Mouse (Mus musculus) small intestine, adult 2 months (tissue): ENCODE data around the gene Zwilch. TPM values are rescaled to one million over a fixed set of nuclear protein-coding genes. Genes with fewer than 3 reads are reported as not detected.

Source experiments
- H3K27ac ChIP-seq: fragments of 200-500 bp; 2 replicates; pipeline ENCODE4 v1.5.1; 2012; ENCODE audit warnings: low read depth, low read length, control low read depth, inconsistent platforms; ENCODE audit not compliant: insufficient read depth
- H3K27me3 ChIP-seq: fragments of 200-500 bp; 2 replicates; pipeline ENCODE4 v1.6.1; 2012; ENCODE audit warnings: mild to moderate bottlenecking, moderate library complexity, low read length, inconsistent platforms; ENCODE audit not compliant: control insufficient read depth, insufficient read depth
- H3K36me3 ChIP-seq: fragments of 200-500 bp; 2 replicates; pipeline ENCODE4 v1.6.1; 2012; ENCODE audit warnings: mild to moderate bottlenecking, low read length, control low read depth, inconsistent platforms; ENCODE audit not compliant: control insufficient read depth, insufficient read depth
- H3K4me1 ChIP-seq: fragments of 200-500 bp; 2 replicates; pipeline ENCODE4 v1.6.1; 2012; ENCODE audit warnings: low read length, inconsistent platforms, mixed read lengths; ENCODE audit not compliant: control insufficient read depth, insufficient read depth, insufficient read length
- H3K4me3 ChIP-seq: fragments of 200-500 bp; 2 replicates; pipeline ENCODE4 v1.5.1; 2012; ENCODE audit warnings: low read depth, mild to moderate bottlenecking, control low read depth, inconsistent platforms, low read length, moderate library complexity
- CTCF ChIP-seq: fragments of 200-500 bp; IDR thresholded peaks from 2 replicates; pipeline ENCODE4 v1.5.1; 2012; ENCODE audit warnings: low read depth, mild to moderate bottlenecking, control low read depth, inconsistent platforms, low read length, moderate library complexity, mixed read lengths; ENCODE audit not compliant: insufficient replicate concordance, insufficient read length; ENCODE audit errors: extremely low read depth
- POLR2A ChIP-seq: fragments of 200-500 bp; IDR thresholded peaks from 2 replicates; pipeline ENCODE4 v1.6.1; 2012; ENCODE audit warnings: low read depth, mild to moderate bottlenecking, control low read depth, inconsistent platforms, low read length, moderate library complexity
- WGBS: fragments of 180-500 bp; shearing (Covaris S2); methylation state at CpG from one replicate; pipeline ENCODE4 v1.1.7; 2018; 5-methylcytosine and 5-hydroxymethylcytosine counted together
- polyA plus RNA-seq: library from polyadenylated mRNA; depleted of rRNA; stranded (reverse); fragments of >200 nt; gene quantifications from 2 replicates; pipeline ENCODE4 v1.2.3, GENCODE M21; 2012; rRNA removed

Zwilch gene
- polyA plus RNA-seq, 1 experiment, result 1.9 TPM

- H3K4me3 ChIP-seq, result no peak overlapping the region
- no peak overlapping the region for H3K27ac ChIP-seq
- TF ChIP-seq POLR2A, result no peak
- TF ChIP-seq CTCF, result no peak
- no peaks in the 10 kb centered on the region for H3K36me3 ChIP-seq
- H3K4me1 ChIP-seq, result no peaks in the 10 kb centered on the region; the same call in none of the 2 replicates
- 72% methylated on average over 6 of the region's 6 CpGs for WGBS
- H3K27me3 ChIP-seq, result no peaks in the 10 kb centered on the region
Observed at GRCm38 (mm10) chr9:64105301-64105700, 67.6 kb downstream of the Zwilch start.

- Histone ChIP-seq H3K4me3 (no peak overlapping the region), H3K27ac (no peak overlapping the region), H3K36me3 (no peaks in the 10 kb centered on the region), H3K4me1 (no peaks in the 10 kb centered on the region; the same call in 1 of the 2 replicates), H3K27me3 (no peaks in the 10 kb centered on the region)
- TF ChIP-seq CTCF (peak; percentile 97), POLR2A (no peak)
- 3% methylated on average over 4 of the region's 4 CpGs for WGBS
Observed at GRCm38 (mm10) chr9:64100442-64100841, 72.5 kb downstream of the Zwilch start.

- Histone ChIP-seq H3K27me3 (no peaks in the 10 kb centered on the region), H3K4me3 (no peak overlapping the region), H3K27ac (no peak overlapping the region), H3K36me3 (no peaks in the 10 kb centered on the region), H3K4me1 (no peaks in the 10 kb centered on the region; the same call in 1 of the 2 replicates)
- no peak for TF ChIP-seq POLR2A
- TF ChIP-seq CTCF, result no peak
- 93% methylated on average over 4 of the region's 4 CpGs for WGBS
Observed at GRCm38 (mm10) chr9:64098282-64098681, 74.6 kb downstream of the Zwilch start.

- H3K4me3 ChIP-seq, result no peak overlapping the region
- H3K27me3 ChIP-seq, result no peaks in the 10 kb centered on the region
- H3K36me3 ChIP-seq, result no peaks in the 10 kb centered on the region
- WGBS, result 43% methylated on average over 11 of the region's 11 CpGs
- no peak overlapping the region for H3K27ac ChIP-seq
- peaks cover 1% of the 10 kb centered on the region for H3K4me1 ChIP-seq
- TF ChIP-seq POLR2A, result no peak
- TF ChIP-seq CTCF, result no peak
Observed at GRCm38 (mm10) chr9:64094083-64094482, 78.8 kb downstream of the Zwilch start.

GRCm38 (mm10) chr9:64089004-64089403, 83.9 kb downstream of the Zwilch start:
- H3K27me3 ChIP-seq, result no peaks in the 10 kb centered on the region
- 15% methylated on average over 12 of the region's 12 CpGs for WGBS
- H3K4me3 ChIP-seq, result no peak overlapping the region
- TF ChIP-seq POLR2A (no peak), CTCF (no peak)
- H3K36me3 ChIP-seq, result no peaks in the 10 kb centered on the region
- H3K4me1 ChIP-seq, result peaks cover 34% of the 10 kb centered on the region
- H3K27ac ChIP-seq, result peak overlapping the region; percentile 38; the same call in 1 of the 2 replicates

- H3K36me3 ChIP-seq, result no peaks in the 10 kb centered on the region
- TF ChIP-seq CTCF (no peak), POLR2A (no peak)
- 79% methylated on average over 7 of the region's 7 CpGs for WGBS
- no peaks in the 10 kb centered on the region for H3K27me3 ChIP-seq
- peaks cover 36% of the 10 kb centered on the region for H3K4me1 ChIP-seq
- no peak overlapping the region for H3K4me3 ChIP-seq
- no peak overlapping the region for H3K27ac ChIP-seq
Observed at GRCm38 (mm10) chr9:64088346-64088745, 84.6 kb downstream of the Zwilch start.

- H3K36me3 ChIP-seq, result no peaks in the 10 kb centered on the region
- no peak overlapping the region for H3K27ac ChIP-seq
- no peaks in the 10 kb centered on the region for H3K27me3 ChIP-seq
- 36% methylated on average over 5 of the region's 5 CpGs for WGBS
- no peak overlapping the region for H3K4me3 ChIP-seq
- peak; percentile 78; the same call in 1 of the 2 replicates for TF ChIP-seq CTCF
- no peak for TF ChIP-seq POLR2A
- H3K4me1 ChIP-seq, result peaks cover 36% of the 10 kb centered on the region
Observed at GRCm38 (mm10) chr9:64087461-64088235, 85.3 kb downstream of the Zwilch start.

Other genes starting within 250 kb of the Zwilch start
- gene Smad6, start 151.0 kb downstream of the Zwilch start, polyA plus RNA-seq, result 45.7 and 90.4 TPM in 2 replicates
- 0.17 and 0.98 TPM in 2 replicates for gene Lctl, start 56.0 kb downstream of the Zwilch start, polyA plus RNA-seq
- gene Rpl4, start 271 bp upstream of the Zwilch start, polyA plus RNA-seq, result 122 and 189 TPM in 2 replicates
- 5.8 and 12.2 TPM in 2 replicates for gene Snapc5, start 6.2 kb upstream of the Zwilch start, polyA plus RNA-seq
- not detected in 2 replicates for gene Uchl4, start 62.1 kb upstream of the Zwilch start, polyA plus RNA-seq
- 26.2 and 51.6 TPM in 2 replicates for gene Map2k1, start 80.5 kb upstream of the Zwilch start, polyA plus RNA-seq
- 0.29 and 0.35 TPM in 2 replicates for gene Tipin, start 108.5 kb upstream of the Zwilch start, polyA plus RNA-seq
- gene Dis3l, start 168.2 kb upstream of the Zwilch start, polyA plus RNA-seq, result 6.6 and 7.2 TPM in 2 replicates
- 0.10 and 0.48 TPM in 2 replicates for gene Megf11, start 212.5 kb upstream of the Zwilch start, polyA plus RNA-seq